Mouse (Mus musculus) thymus, postnatal 25 days (tissue): ENCODE results near the gene Plekha4.

ENCODE experiments used
- DNase-seq: peaks from one replicate; pipeline ENCODE4 v3.0.0; 2022

The Plekha4 gene

DNA sequence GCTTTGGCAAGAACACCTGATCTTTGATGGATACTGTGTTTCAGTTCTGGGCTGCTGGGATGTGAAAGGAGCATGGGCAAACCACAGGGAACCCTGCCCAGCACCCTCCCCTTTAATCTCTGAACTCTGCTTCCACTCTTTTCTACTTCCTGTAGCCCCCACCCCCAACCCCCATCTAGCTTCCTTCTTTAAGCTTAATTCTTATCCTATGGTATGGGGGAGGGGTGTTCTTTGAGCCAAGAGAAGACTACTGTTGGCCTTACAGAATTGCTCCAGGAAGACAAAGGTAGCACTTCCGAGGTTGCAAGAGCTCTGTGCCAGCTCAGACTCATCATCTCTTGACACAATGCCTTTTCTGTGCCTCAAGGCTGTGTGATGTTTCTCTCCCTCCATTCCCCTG lies 45.8 kb downstream of the Plekha4 start:
- no peak for DNase-seq

DNA sequence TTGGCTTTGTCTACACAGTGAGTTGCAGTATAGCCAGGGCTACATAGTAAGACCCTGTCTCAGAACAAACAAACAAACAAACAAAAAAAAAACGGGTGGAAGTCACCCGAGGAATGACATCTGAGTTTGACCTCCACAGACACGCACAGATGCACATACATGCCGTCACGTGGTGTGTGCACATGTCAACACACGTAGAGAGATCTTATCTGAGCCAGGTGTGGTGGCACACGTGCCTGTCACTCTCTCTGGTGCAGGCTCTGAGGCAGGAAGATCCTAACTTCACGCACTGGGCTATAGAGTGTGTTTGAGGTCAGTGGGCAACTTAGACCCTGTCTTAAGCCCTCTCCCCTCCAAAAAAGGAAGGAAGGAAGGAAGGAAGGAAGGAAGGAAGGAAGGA lies 47.8 kb downstream of the Plekha4 start:
- DNase-seq = peak; percentile 68

DNA sequence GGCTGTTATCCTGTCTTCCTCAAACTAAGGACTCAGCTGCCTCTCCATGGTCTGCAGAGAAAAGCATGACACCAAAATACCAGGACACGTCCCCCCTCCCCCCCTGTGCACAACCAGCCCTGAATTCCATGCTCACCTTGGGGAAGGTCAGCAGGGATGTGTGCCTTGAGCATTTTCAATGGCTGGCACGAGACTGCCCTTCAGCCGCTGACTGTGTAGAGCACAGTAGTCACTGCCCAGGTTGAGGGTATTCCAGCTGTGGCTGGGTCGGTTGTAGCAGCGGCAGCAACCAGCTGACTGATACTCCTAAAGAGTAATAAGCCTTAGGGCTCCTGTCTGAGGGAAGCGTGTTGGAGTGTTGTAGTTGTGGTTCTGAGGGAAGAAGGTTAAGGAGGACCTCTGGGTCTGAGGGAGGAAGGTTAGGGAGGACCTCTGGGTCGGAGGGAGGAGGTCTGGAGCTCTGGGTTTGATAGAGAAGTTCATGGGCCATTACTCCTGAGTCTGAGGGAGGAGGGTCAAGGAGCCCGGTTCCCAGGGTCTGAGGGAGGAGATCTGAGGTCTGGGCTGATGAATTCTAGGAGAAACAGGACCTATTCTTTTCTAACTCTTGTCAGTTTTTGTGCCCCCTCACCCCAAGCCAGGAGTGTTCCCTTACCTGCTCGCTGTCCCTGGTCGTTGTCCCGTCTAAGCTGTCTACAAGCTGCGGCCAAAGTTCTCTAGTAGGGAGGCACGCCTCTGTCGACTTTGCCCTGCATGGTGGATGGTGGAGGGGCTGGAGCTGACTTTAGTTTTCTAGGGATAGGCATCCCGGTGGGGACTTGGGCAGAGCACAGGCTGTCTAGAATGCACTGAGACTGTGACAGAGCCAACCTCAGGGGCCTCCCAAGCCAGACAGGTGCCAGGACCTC lies 48.6 kb downstream of the Plekha4 start:
- no peak for DNase-seq

DNA sequence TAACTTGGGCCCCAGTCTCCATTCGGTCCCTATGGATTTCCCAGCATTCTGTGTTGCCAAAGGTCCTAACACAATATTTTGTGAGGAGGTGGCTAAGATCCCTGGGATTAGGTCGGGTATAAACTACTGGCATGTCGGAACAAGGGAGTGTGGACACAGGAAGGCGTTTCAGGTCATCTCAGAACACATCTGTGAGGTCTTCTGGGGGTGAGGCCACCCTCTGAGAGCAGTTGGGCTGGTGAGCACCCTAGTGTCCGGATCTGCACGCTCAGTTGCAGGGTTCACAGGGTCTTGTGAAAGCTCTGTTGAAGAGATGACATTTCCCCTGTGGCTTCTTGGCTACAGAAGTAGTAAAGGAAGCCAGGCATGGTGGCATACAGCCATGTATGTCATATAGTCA lies 59.8 kb downstream of the Plekha4 start:
- DNase-seq = no peak

DNA sequence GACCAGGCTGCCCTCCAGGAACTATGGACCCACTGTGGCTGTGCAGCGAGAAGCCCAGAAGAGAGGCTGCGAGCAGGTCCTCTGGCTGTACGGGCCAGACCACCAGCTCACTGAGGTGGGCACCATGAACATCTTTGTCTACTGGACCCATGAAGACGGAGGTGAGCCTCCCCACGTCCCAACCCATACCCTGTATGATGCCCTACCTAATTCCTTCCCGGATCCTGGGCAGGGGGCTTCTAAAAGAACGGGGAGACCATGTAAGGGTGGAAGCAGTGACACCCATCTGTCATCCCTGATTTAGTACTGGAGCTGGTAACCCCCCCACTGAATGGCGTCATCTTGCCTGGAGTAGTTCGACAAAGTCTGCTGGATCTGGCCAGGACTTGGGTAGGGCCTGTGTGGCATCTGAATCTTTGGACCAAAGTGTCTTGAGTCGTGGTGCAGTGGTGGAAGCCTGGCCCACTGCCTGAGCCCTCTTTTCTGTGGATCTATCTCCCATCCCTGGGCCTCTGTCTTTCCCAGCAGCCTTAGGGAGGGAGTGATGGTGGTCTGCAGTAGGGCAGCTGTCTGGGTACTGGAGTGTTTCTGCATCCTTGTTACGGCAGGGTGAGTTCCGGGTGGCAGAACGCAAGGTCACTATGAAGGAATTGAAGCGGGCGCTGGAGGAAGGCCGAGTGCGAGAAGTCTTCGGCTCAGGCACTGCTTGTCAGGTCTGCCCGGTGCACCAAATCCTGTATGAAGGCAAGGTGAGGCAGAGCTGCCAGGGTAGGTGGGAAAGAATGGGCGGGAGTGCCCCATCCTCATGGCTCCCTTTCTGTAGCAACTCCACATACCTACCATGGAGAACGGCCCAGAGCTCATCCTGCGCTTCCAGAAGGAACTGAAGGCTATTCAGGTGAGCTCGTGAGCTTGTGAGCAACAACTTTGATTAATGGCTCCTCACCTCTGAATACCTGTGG lies 61.8 kb downstream of the Plekha4 start:
- DNase-seq = no peak

DNA sequence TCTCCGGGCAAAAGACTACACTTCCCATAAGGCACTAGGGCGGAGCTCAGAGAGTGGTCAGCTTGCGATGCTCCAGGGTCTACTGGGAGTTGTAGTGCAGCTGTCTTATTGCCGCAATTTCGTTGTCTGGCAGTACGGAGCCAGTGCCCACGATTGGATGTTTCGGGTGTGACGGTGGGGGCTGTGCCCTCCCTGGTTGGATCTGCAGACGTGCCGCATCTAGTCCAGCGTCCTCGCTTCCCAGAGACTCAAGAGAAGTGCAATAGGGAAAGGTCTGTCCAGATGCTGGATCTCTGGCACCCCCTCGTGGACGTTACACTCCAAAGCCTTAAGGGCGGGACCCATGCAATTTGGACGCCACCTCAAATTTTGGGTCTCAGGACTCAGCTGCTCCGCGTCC lies 63.0 kb downstream of the Plekha4 start:
- DNase-seq = peak; percentile 81

DNA sequence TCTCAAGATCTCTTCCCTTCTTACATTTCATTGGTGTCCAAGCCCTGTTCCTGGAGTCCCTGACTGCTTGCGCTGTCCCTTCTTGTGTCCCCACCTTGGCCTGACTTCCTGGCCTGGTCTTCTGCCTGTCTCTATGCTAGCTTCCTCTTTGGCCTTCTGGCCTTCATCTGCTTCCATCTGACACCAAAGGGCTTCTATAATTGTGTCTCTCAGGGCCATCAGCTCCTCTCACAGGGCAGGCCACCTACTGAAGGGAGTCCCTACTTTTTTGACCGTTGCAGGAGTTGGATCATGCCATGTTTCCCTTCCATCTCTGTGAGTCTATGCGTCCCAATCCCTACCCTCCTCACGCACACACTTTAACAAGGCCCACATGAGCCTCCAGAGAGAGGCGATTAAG lies 63.8 kb downstream of the Plekha4 start:
- no peak for DNase-seq

DNA sequence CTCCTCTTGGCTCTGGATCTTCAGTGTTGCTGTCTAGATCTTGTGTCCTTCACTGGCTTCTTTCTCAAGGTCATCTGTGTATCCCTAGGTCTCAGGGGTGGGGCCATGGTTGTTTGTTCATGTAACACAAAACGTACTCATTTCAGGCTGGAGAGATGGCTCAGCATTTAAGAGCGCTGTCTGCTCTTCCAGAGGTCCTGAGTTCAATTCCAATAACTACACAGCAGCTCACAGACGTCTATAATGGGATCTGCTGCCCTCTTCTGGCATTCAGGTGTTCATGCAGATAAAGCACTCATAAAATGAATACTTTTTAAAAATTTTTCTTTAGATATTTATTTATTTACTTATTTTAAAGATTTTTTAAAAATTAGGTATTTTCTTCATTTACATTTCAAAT lies 64.7 kb downstream of the Plekha4 start:
- no peak for DNase-seq

DNA sequence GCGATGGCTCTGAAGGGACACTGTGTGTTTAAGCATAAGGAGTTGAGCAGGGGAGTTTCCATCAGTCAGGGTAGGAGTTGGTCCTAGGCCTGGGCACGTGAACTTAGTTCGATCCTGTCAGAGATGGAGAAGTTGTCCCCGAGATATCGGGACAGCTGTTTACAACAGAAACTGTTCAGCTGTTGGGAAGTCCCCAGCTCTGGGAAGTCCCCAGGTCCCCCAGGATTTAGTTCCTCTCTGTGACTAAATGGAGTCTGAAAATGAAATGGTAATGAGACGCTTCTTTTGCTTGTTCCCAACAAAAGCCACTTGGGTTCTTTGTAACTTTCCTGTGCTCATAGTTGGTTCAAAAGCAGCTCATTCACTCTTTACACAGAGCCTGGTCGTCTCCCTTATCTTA lies 65.8 kb downstream of the Plekha4 start:
- no peak for DNase-seq

DNA sequence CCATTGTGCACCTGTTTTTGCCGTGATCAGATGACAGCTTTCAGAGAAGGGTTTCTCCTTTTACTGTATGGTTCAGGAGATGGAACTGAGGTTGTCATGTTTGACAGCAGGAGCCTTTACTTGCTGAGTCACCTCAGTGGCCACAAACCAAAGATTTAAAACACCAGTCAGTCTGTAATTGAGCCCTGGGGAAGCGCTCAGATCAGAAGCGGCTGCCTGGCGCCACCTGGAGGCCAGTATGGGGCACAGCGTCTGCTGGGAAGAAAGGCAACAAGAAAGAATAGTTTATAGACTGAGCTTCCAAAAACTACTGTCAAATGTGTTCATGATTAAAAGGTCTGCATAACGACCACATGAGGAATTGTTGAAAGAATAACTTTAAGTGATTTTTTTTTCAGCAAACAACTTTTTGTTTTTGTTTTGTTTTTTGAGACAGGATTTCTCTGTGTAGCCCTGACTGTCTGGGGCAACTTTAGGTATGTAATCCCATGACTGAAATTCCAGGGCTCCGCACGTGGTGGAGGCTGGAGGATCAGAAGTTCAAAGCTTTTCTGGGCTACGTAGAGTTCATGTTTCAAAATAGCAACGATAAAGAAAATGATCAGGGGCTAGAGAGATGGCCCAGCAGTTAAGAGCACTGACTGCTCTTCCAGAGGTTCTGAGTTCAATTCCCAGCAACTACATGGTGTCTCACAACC lies 67.1 kb downstream of the Plekha4 start:
- peak; percentile 76 for DNase-seq

DNA sequence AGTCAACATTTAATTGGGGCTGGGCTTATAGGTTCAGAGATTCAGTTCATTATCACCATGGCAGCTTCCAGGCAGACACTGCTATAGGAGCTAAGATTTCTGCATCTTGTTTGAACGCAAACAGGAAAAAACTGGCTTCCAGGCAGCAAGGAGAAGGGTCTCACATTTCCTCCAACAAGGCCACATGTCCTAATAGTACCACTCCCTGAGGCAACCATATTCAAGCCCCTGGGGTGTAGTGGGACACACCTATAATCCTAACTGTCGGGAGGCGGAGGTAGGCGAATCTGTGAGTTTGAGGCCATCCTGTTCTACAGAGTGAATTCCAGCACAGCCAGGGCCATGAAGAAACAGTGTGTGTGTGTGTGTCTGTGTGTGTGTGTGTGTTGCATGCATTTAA lies 69.0 kb downstream of the Plekha4 start:
- no peak for DNase-seq

DNA sequence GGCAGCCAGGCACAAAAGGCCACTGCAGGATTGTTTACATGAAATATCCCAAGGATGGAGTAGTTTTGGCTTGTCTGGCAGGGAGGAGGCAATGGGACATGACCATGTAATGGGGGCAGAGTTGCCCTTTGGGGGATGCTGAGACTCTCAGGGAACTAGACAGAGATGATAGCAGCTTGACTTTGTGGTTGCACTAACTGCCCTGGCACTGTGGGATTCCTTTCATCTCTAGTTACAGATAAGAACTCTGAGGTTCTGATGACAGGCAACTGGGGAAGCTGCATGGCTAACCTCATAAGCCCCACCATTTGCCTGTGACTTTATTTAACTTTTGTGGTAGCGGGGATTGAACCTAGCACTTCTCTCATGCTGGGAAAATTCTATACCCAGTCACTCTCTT lies 70.0 kb downstream of the Plekha4 start:
- no peak for DNase-seq

DNA sequence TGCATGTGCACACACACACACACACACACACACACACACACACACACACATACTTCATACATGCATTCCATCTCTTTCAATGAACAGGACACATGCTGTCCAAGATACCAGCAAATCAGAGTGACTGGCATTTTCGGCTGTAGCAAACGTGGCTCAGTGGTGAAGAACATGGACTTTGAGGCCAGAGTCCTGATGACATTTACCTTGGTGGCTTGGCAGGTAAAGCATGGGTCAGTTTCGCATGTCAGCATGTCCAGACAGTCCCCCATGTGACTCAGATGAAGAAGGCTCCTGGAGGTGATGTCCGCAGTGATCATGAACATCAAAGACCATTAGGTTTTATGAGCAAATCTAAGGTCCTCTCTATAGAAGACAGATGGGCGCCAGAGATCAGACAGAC lies 70.9 kb downstream of the Plekha4 start:
- DNase-seq = no peak

DNA sequence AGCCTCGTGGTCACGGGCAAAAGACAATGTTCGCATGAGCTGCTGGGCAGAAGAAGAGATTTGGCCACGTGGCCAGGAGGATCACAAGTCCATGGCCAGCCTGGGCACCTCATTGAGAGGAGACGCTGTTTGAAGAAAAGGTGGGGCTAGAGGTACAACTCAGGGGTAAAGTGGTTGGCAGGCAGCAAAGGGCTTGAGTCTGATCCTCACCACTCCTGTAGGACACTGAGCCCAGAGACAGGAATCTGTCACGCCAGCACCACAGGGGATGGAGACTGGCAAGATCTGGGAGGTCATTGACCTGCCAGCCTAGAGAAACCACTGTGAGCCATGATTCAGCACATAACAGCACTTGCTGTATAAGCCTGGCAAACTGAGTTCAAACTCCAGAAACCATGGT lies 71.4 kb downstream of the Plekha4 start:
- no peak for DNase-seq

DNA sequence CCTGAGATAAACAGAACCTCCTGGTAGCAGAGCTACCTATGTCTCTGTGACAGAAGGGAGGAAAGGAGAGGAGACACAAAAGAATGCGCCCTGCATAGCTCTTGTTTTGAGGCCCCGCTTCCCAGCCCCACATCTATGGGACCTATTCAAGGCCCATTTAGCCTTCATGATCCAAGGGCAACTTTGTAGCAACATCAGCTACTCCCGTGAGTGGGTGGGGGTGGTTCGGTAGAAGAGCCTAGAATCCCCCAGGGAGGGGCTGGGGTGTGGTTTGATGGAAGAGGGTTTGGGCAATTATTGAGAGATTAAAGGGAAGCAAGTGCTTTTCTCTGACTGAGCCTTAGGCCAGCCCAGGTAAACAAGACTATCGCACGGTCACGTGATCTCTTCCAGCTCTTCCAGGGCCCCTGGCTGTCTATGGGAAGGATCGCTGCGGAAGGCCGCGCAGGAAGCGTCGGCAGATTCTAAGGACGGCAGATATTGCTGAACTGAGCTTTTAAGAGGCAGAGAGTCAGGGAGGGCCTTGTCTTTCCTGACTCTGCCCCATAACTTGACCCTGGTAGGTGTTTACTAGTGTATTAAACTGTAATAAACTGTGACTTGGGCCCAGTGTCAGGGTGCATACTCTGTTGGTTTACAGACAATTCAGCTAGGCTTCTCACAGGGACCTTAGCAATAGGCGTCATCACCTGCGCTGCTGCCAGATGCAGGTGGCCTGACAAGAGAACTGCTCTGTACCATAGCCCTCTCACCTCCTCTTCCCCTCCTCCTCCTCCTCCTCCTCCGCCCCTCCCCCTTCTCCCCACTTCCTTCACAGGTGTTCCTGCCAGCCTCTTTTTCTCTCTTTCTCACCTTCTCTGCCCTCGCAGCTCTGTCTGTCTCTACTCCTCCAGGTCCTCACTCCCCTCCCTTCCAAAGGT lies 73.1 kb downstream of the Plekha4 start:
- DNase-seq = peak; percentile 77
